Mouse (Mus musculus): ENCODE data around the gene Fbxw4. TPM values are rescaled to one million over a fixed set of nuclear protein-coding genes. Genes with fewer than 3 reads are reported as not detected.

Gene Fbxw4
- polyA plus RNA-seq, 1 experiment from 2014 or later, result 2.3 TPM

GRCm38 (mm10) chr19:45575632-45576001 is 84.5 kb downstream of the Fbxw4 start:
- no peak for DNase-seq
- Histone ChIP-seq H3K9ac (no peak overlapping the region), H3K4me1 (replicated peaks) (peaks cover 61% of the 10 kb centered on the region), H3K36me3 (peaks cover 30% of the 10 kb centered on the region), H3K27me3 (no peaks in the 10 kb centered on the region), H3K4me3 (replicated peaks) (no peak overlapping the region), H3K4me2 (peak overlapping the region; percentile 35), H3K9me3 (replicated peaks) (no peaks in the 10 kb centered on the region), H3K27ac (0 out of 2 replicates have a peak overlapping the region, but pooled peaks have one; percentile 66)
- ATAC-seq (ENCODE audit: low read depth), result no peak
- WGBS (ENCODE audit: insufficient replicate concordance), result 17% methylated on average over 8 of the region's 8 CpGs

GRCm38 (mm10) chr19:45574941-45575631 is 85.0 kb downstream of the Fbxw4 start:
- 28% methylated on average over 19 of the region's 19 CpGs for WGBS (ENCODE audit: insufficient replicate concordance)
- no peak for DNase-seq

GRCm38 (mm10) chr19:45574339-45574898 is 85.7 kb downstream of the Fbxw4 start:
- no peak overlapping the region for H3K4me3 ChIP-seq (replicated peaks)
- 37% methylated on average over 7 of the region's 7 CpGs for WGBS (ENCODE audit: insufficient replicate concordance)
- peaks cover 64% of the 10 kb centered on the region for H3K4me1 ChIP-seq (replicated peaks)
- no peaks in the 10 kb centered on the region for H3K9me3 ChIP-seq (replicated peaks)
- no peak overlapping the region for H3K4me2 ChIP-seq
- peaks cover 30% of the 10 kb centered on the region for H3K36me3 ChIP-seq
- DNase-seq, result no peak
- no peaks in the 10 kb centered on the region for H3K27me3 ChIP-seq
- peak overlapping the region; percentile 66; the same call in 1 of the 2 replicates for H3K27ac ChIP-seq
- ATAC-seq (ENCODE audit: low read depth), result no peak
- H3K9ac ChIP-seq, result no peak overlapping the region

More at GRCm38 (mm10) chr19:45574941-45575631, 85.0 kb downstream of the Fbxw4 start:
- Histone ChIP-seq H3K36me3 (peaks cover 30% of the 10 kb centered on the region), H3K9me3 (replicated peaks) (no peaks in the 10 kb centered on the region), H3K27ac (peak overlapping the region; percentile 66), H3K4me3 (replicated peaks) (no peak overlapping the region), H3K4me2 (peak overlapping the region; percentile 35), H3K4me1 (replicated peaks) (peaks cover 61% of the 10 kb centered on the region), H3K9ac (0 out of 2 replicates have a peak overlapping the region, but pooled peaks have one; percentile 13), H3K27me3 (no peaks in the 10 kb centered on the region)
- no peak for ATAC-seq (ENCODE audit: low read depth)

GRCm38 (mm10) chr19:45573861-45574267 is 86.2 kb downstream of the Fbxw4 start:
- H3K4me2 ChIP-seq, result no peak overlapping the region
- peak; percentile 61 for ATAC-seq (ENCODE audit: low read depth)
- H3K27ac ChIP-seq, result no peak overlapping the region
- peaks cover 26% of the 10 kb centered on the region for H3K36me3 ChIP-seq
- peak; percentile 70 for DNase-seq
- no peaks in the 10 kb centered on the region for H3K9me3 ChIP-seq (replicated peaks)
- no peaks in the 10 kb centered on the region for H3K27me3 ChIP-seq
- no peak overlapping the region for H3K4me3 ChIP-seq (replicated peaks)
- H3K9ac ChIP-seq, result no peak overlapping the region
- H3K4me1 ChIP-seq (replicated peaks), result peaks cover 64% of the 10 kb centered on the region
- 13% methylated on average over 6 of the region's 6 CpGs for WGBS (ENCODE audit: insufficient replicate concordance)

GRCm38 (mm10) chr19:45573033-45573432 is 87.1 kb downstream of the Fbxw4 start:
- Histone ChIP-seq H3K4me1 (replicated peaks) (peaks cover 64% of the 10 kb centered on the region), H3K9me3 (replicated peaks) (no peaks in the 10 kb centered on the region), H3K9ac (peak overlapping the region; percentile 39; the same call in 1 of the 2 replicates), H3K27ac (peak overlapping the region; percentile 50; the same call in 1 of the 2 replicates), H3K36me3 (peaks cover 18% of the 10 kb centered on the region), H3K4me3 (replicated peaks) (no peak overlapping the region), H3K27me3 (no peaks in the 10 kb centered on the region), H3K4me2 (peak overlapping the region; percentile 29)
- 23% methylated on average over 6 of the region's 6 CpGs for WGBS (ENCODE audit: insufficient replicate concordance)
- ATAC-seq (ENCODE audit: low read depth), result peak; percentile 74
- peak; percentile 40 for DNase-seq

- Histone ChIP-seq H3K4me1 (replicated peaks) (peaks cover 16% of the 10 kb centered on the region), H3K9ac (no peak overlapping the region), H3K4me2 (no peak overlapping the region), H3K9me3 (replicated peaks) (no peaks in the 10 kb centered on the region), H3K27ac (no peak overlapping the region), H3K27me3 (no peaks in the 10 kb centered on the region), H3K36me3 (peaks cover 10% of the 10 kb centered on the region), H3K4me3 (replicated peaks) (no peak overlapping the region)
- WGBS (ENCODE audit: insufficient replicate concordance), result 75% methylated on average over 14 of the region's 14 CpGs
- DNase-seq (no peak), ATAC-seq (ENCODE audit: low read depth) (no peak)
Measured at GRCm38 (mm10) chr19:45567367-45567766, 92.7 kb downstream of the Fbxw4 start.

GRCm38 (mm10) chr19:45565925-45566715 is 94.0 kb downstream of the Fbxw4 start:
- DNase-seq (no peak), ATAC-seq (ENCODE audit: low read depth) (no peak)
- 0 out of 2 replicates have a peak, but pooled peaks cover 3% of the 10 kb centered on the region for H3K36me3 ChIP-seq
- no peak overlapping the region for H3K4me3 ChIP-seq (replicated peaks)
- 69% methylated on average over 15 of the region's 15 CpGs for WGBS (ENCODE audit: insufficient replicate concordance)
- H3K4me1 ChIP-seq (replicated peaks), result peaks cover 18% of the 10 kb centered on the region
- no peak overlapping the region for H3K27ac ChIP-seq
- no peaks in the 10 kb centered on the region for H3K9me3 ChIP-seq (replicated peaks)
- H3K27me3 ChIP-seq, result no peaks in the 10 kb centered on the region
- H3K4me2 ChIP-seq, result no peak overlapping the region
- no peak overlapping the region for H3K9ac ChIP-seq

- ATAC-seq (ENCODE audit: low read depth) (peak; percentile 72), DNase-seq (peak; percentile 68)
- WGBS (ENCODE audit: insufficient replicate concordance), result under 1% methylated on average over 35 of the region's 35 CpGs
- Histone ChIP-seq H3K27ac (peak within 1 kb of the TSS; percentile 64; the same call in 1 of the 2 replicates), H3K36me3 (peaks cover 13% of the 10 kb centered on the region), H3K4me3 (replicated peaks) (peak within 1 kb of the TSS; percentile 81), H3K27me3 (no peaks in the 10 kb centered on the region), H3K9me3 (replicated peaks) (no peaks in the 10 kb centered on the region), H3K4me2 (peak within 1 kb of the TSS; percentile 92), H3K4me1 (replicated peaks) (peaks cover 43% of the 10 kb centered on the region), H3K9ac (peak within 1 kb of the TSS; percentile 80)
Measured at GRCm38 (mm10) chr19:45560153-45560890, 99.8 kb downstream of the Fbxw4 start, which contains the start of the genes Poll and Gm17018. Poll (minus strand) TSS chr19:45560531. Gm17018 (plus strand) TSS chr19:45560615.

- Histone ChIP-seq H3K9ac (no peak overlapping the region), H3K4me3 (replicated peaks) (no peak overlapping the region), H3K36me3 (peaks cover 43% of the 10 kb centered on the region), H3K9me3 (replicated peaks) (no peaks in the 10 kb centered on the region), H3K27ac (no peak overlapping the region), H3K4me2 (no peak overlapping the region), H3K27me3 (no peaks in the 10 kb centered on the region), H3K4me1 (replicated peaks) (peaks cover 36% of the 10 kb centered on the region)
- ATAC-seq (ENCODE audit: low read depth), result no peak
- no peak for DNase-seq
- 83% methylated on average over 11 of the region's 11 CpGs for WGBS (ENCODE audit: insufficient replicate concordance)
Measured at GRCm38 (mm10) chr19:45554136-45554535, 106.0 kb downstream of the Fbxw4 start.

GRCm38 (mm10) chr19:45552187-45552586 is 107.9 kb downstream of the Fbxw4 start:
- DNase-seq (no peak), ATAC-seq (ENCODE audit: low read depth) (no peak)
- Histone ChIP-seq H3K9ac (no peak overlapping the region), H3K9me3 (replicated peaks) (no peaks in the 10 kb centered on the region; the same call in 1 of the 2 replicates), H3K36me3 (peaks cover 34% of the 10 kb centered on the region), H3K4me1 (replicated peaks) (peaks cover 49% of the 10 kb centered on the region), H3K27me3 (no peaks in the 10 kb centered on the region), H3K27ac (peak overlapping the region; percentile 23; the same call in 1 of the 2 replicates), H3K4me2 (no peak overlapping the region), H3K4me3 (replicated peaks) (no peak overlapping the region)
- WGBS (ENCODE audit: insufficient replicate concordance), result 50% methylated on average over 6 of the region's 6 CpGs
